Mouse (Mus musculus) intestine, postnatal 0 days (tissue): Measurements from ENCODE around the gene Supt5. TPM values are rescaled to one million over a fixed set of nuclear protein-coding genes. Genes with fewer than 3 reads are reported as not detected.
A peak's percentile ranks its signal among the peaks of the same experiment; 100 is the strongest.

ENCODE experiments used
- ATAC-seq: fragments of 200-750 bp; cut with Nextera tagmentation; 2 replicates; pipeline ENCODE4 v1.8.0; 2017; ENCODE audit warnings: mild to moderate bottlenecking, moderate TSS enrichment, moderate library complexity
- H3K27ac ChIP-seq: fragments of 300-500 bp; sonication (generic); 2 replicates; pipeline ENCODE4 v1.5.1; 2014; ENCODE audit warnings: mild to moderate bottlenecking, low read depth, low read length, moderate library complexity
- H3K27me3 ChIP-seq: fragments of 300-500 bp; sonication (generic); replicated peaks from 2 replicates; pipeline ENCODE4 v1.6.1; 2014; ENCODE audit warnings: low read length, mixed read lengths; ENCODE audit not compliant: control insufficient read depth, insufficient read depth
- H3K36me3 ChIP-seq: fragments of 300-500 bp; sonication (generic); 2 replicates; pipeline ENCODE4 v1.6.1; 2014; ENCODE audit warnings: mild to moderate bottlenecking, moderate library complexity; ENCODE audit not compliant: control insufficient read depth, insufficient read depth
- H3K4me1 ChIP-seq: fragments of 300-500 bp; sonication (generic); replicated peaks from 2 replicates; pipeline ENCODE4 v1.6.1; 2014; ENCODE audit warnings: antibody characterized with exemption, low read length, mixed read lengths; ENCODE audit not compliant: control insufficient read depth, insufficient read depth
- H3K4me2 ChIP-seq: fragments of 300-500 bp; sonication (generic); replicated peaks from 2 replicates; pipeline ENCODE4 v1.6.1; 2014; ENCODE audit warnings: low read depth, mild to moderate bottlenecking, moderate library complexity
- H3K4me3 ChIP-seq: fragments of 300-500 bp; sonication (generic); 2 replicates; pipeline ENCODE4 v1.5.1; 2014; ENCODE audit warnings: low read depth, low read length
- H3K9ac ChIP-seq: fragments of 300-500 bp; sonication (generic); 2 replicates; pipeline ENCODE4 v1.6.1; 2014; ENCODE audit warnings: mild to moderate bottlenecking, low read depth, low read length
- H3K9me3 ChIP-seq: fragments of 300-500 bp; sonication (generic); 2 replicates; pipeline ENCODE4 v1.6.1; 2016; ENCODE audit warnings: mixed run types; ENCODE audit not compliant: control insufficient read depth
- CTCF ChIP-seq: sonication (generic); IDR thresholded peaks from 2 replicates; pipeline ENCODE4 v1.5.1; 2016; ENCODE audit warnings: low read depth, mild to moderate bottlenecking, control low read depth, antibody characterized with exemption, moderate library complexity
- WGBS: fragments of 180-500 bp; shearing (Covaris S2); extraction: QIAGEN DNeasy Blood & Tissue Kit; methylation state at CpG from one replicate; pipeline ENCODE4 v1.1.7; 2014; 5-methylcytosine and 5-hydroxymethylcytosine counted together
- polyA plus RNA-seq: library from polyadenylated mRNA; unstranded; fragments of >200 nt; fragmentation: Nextera tagmentation; extraction: Ambion mirVana; gene quantifications from 2 replicates; pipeline ENCODE4 v1.2.1, GENCODE M21; 2015

The Supt5 gene
- polyA plus RNA-seq, 1 experiment from 2014 or later: 32.5 TPM

DNA sequence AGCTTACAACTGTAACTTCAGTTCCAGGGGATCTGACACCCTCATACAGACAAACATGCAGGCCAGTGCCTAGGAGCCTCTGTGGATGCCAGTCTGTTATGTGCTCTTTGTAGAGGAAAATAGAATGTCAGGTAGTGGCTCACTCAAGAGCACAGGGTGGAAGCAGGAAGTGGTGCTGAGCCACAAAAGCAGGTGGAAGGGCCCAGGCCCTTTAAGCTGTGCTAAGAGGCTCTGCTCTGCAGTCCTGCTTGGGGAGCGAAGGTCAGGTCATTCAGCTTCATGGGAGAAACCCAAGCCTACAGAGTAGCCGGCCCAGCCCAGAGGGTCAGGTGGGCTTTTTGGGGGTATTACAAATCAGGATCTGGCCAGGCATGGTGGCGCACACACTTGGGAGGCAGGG lies 16.7 kb upstream of the Supt5 start:
- H3K4me1 ChIP-seq: peaks cover 10% of the 10 kb centered on the region; the same call in 1 of the 2 replicates
- WGBS: 75% methylated on average over 3 of the region's 3 CpGs
- H3K27ac ChIP-seq: no peak overlapping the region
- H3K4me2 ChIP-seq: no peak overlapping the region
- no peak overlapping the region for H3K4me3 ChIP-seq
- no peaks in the 10 kb centered on the region for H3K9me3 ChIP-seq
- TF ChIP-seq CTCF: no peak
- no peak overlapping the region for H3K9ac ChIP-seq
- peaks cover 40% of the 10 kb centered on the region for H3K36me3 ChIP-seq
- no peaks in the 10 kb centered on the region for H3K27me3 ChIP-seq
- ATAC-seq: no peak

- Histone ChIP-seq H3K9me3 (no peaks in the 10 kb centered on the region), H3K36me3 (peaks cover 34% of the 10 kb centered on the region), H3K4me1 (peaks cover 10% of the 10 kb centered on the region; the same call in 1 of the 2 replicates), H3K4me3 (no peak overlapping the region), H3K4me2 (no peak overlapping the region), H3K27me3 (no peaks in the 10 kb centered on the region), H3K9ac (no peak overlapping the region), H3K27ac (no peak overlapping the region)
- TF ChIP-seq CTCF: no peak
- no peak for ATAC-seq
- WGBS: 88% methylated on average over 3 of the region's 3 CpGs
These were observed 16.1 kb upstream of the Supt5 start for GRCm38 (mm10) chr7:28354596-28354995.

GRCm38 (mm10) chr7:28354113-28354581 lies 15.6 kb upstream of the Supt5 start:
- H3K4me2 ChIP-seq: no peak overlapping the region
- H3K4me1 ChIP-seq: peaks cover 10% of the 10 kb centered on the region; the same call in 1 of the 2 replicates
- H3K4me3 ChIP-seq: no peak overlapping the region
- H3K9me3 ChIP-seq: no peaks in the 10 kb centered on the region
- WGBS: 61% methylated on average over 3 of the region's 3 CpGs
- H3K27ac ChIP-seq: peak overlapping the region; percentile 28; the same call in 1 of the 2 replicates
- no peak overlapping the region for H3K9ac ChIP-seq
- H3K36me3 ChIP-seq: peaks cover 30% of the 10 kb centered on the region
- no peaks in the 10 kb centered on the region for H3K27me3 ChIP-seq
- no peak for TF ChIP-seq CTCF
- no peak for ATAC-seq

- Histone ChIP-seq H3K4me1 (peaks cover 7% of the 10 kb centered on the region; the same call in 1 of the 2 replicates), H3K27me3 (no peaks in the 10 kb centered on the region), H3K9me3 (no peaks in the 10 kb centered on the region), H3K9ac (no peak overlapping the region), H3K27ac (no peak overlapping the region), H3K36me3 (peaks cover 26% of the 10 kb centered on the region), H3K4me3 (no peak overlapping the region), H3K4me2 (no peak overlapping the region)
- ATAC-seq: no peak
- 83% methylated on average over 2 of the region's 2 CpGs for WGBS
- TF ChIP-seq CTCF: peak; percentile 51
These were observed 14.7 kb upstream of the Supt5 start for GRCm38 (mm10) chr7:28353267-28353666.

- no peaks in the 10 kb centered on the region for H3K9me3 ChIP-seq
- peaks cover 26% of the 10 kb centered on the region for H3K36me3 ChIP-seq
- peak overlapping the region; percentile 93 for H3K9ac ChIP-seq
- 29% methylated on average over 4 of the region's 4 CpGs for WGBS
- ATAC-seq: no peak
- no peaks in the 10 kb centered on the region for H3K27me3 ChIP-seq
- H3K4me2 ChIP-seq: peak overlapping the region; percentile 77
- peak overlapping the region; percentile 87 for H3K4me3 ChIP-seq
- H3K27ac ChIP-seq: no peak overlapping the region
- TF ChIP-seq CTCF: peak; percentile 25
- H3K4me1 ChIP-seq: no peaks in the 10 kb centered on the region; the same call in 1 of the 2 replicates
These were observed 13.2 kb upstream of the Supt5 start for GRCm38 (mm10) chr7:28351676-28352191.

DNA sequence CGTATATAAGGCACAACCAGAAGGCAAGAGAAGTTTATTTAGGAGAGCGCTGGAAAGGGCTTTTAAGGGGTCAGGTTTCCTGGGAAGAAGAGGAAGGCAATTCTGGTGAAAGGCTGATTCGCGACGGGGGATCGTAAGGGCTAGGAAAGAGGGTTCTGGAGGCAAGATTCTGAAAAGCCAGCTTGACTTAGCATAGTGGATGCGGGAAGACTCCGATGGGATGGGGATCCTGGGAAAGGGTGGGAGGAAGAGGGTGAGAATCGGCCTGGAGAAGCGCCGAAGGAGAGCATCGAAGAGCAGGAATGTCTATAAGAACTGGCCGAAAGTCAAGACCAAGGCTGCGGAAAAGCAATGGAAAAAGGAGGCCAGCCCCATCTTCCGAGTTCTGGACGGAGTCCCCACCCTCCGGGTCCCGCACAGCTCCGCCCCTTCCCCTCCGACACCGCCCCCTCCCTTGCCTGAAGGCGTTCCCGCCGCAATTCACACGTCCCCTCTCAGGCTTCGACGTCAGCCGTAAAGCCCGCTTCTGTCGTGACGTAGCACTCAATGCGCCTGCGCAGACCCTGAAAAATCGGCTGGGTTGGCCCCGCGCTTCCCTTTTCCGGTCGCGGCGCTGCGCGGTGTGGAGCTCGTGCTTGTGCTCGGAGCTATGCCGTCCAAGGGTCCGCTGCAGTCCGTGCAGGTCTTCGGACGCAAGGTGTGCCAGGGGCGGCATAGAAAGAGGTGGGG lies 11.8 kb upstream of the Supt5 start, which contains the start of gene Rps16:
Gene Rps16 (plus strand): TSS at position 498 of the 729 bp plus-strand sequence.
- Histone ChIP-seq H3K9me3 (no peaks in the 10 kb centered on the region), H3K9ac (peak within 1 kb of the TSS; percentile 93), H3K4me3 (peak within 1 kb of the TSS; percentile 87), H3K4me2 (peak within 1 kb of the TSS; percentile 77), H3K4me1 (no peaks in the 10 kb centered on the region; the same call in 1 of the 2 replicates), H3K27me3 (no peaks in the 10 kb centered on the region), H3K27ac (peak within 1 kb of the TSS; percentile 85), H3K36me3 (peaks cover 26% of the 10 kb centered on the region)
- 1% methylated on average over 49 of the region's 50 CpGs for WGBS
- ATAC-seq: peak; percentile 88
- no peak; the same call in 1 of the 2 replicates for TF ChIP-seq CTCF
